Mouse (Mus musculus) adrenal gland, adult 2 months (tissue): Measurements from ENCODE around the gene Vmn2r2. TPM values are rescaled to one million over a fixed set of nuclear protein-coding genes. Genes with fewer than 3 reads are reported as not detected.

Experiments
- DNase-seq: peaks from one replicate; pipeline ENCODE4 v3.0.0; 2021
- long read RNA-seq: library from polyadenylated mRNA; stranded (forward); transcript quantifications from one replicate; pipeline ENCODE4 v2.0.0, GENCODE M21; 2021
- polyA plus RNA-seq: library from polyadenylated mRNA; depleted of rRNA; stranded (reverse); fragments of >200 nt; gene quantifications from 2 replicates; pipeline ENCODE4 v1.2.3, GENCODE M21; 2012; rRNA removed
- total RNA-seq, 2 experiments: library from RNA; stranded (reverse); gene quantifications; 2 replicates each; pipeline ENCODE4 v1.2.3; 2021

Vmn2r2 gene
- total RNA-seq (not detected), polyA plus RNA-seq (not detected in 2 replicates)
- long read RNA-seq: 0 reads

DNA sequence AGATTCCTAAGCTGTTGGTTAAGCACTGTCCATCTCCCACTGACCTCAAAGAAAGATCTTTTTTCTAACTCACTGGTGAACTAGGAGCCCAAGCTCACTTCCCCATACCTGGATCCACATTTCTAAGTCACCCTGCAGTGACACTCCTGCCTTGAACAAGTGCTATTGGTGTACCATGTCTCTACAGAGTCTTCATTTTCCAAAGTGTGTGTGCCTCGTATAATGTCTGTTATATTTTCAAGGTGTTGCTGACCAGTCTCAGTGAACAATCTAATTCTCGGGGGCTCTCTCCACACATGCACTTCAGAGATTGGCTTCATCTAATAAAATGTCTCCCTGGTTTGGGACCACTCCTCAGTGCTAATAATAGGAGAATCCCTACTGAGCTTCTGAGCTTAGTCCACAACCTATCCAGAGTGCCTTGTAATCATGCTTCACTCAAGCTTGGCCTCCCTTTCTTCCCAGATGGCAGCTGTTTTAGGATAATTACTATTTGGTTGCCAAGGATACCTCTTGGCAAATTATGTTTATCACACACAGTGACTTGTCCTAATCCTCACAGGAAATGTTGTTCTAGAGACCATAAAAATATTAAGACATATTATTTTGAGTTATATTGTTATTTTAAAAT is at the start of gene Vmn2r2:
Vmn2r2 (minus strand) TSS at position 51 of the 631 bp plus-strand sequence.
- DNase-seq: no peak

DNA sequence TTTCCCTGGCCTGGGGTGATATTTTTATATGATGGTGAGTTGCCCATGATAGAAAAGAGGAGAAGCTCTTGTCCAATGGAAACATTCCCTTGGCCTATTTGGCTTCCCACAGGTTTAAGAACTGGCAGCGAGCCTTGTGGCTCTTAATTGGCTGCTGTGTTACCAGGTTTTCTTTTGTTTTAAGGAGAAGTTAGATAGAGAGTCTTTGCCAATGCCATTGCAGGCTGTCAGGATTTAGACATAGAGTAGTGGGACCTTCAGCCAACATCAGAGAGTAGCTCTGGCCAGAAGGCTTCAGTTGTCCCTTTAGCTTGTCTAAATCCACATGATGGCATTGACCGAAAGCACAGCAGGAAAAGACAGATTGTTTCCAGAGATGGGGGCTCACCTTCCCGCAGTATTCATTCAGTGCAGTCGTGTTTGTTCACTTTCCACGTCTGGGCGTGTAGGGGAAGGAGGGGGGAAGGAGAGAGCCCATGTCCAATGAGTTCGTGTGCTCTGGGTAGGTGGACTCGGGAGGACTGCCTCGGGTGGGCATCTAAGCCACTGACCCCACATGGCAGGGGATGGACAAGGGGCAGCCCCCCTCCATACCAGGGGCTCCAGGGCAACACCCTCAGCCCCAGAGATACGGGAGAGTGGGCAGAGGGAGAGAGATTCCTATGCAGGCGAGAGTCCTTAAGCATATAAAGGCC is 28.2 kb downstream of the Vmn2r2 start:
- no peak for DNase-seq

DNA sequence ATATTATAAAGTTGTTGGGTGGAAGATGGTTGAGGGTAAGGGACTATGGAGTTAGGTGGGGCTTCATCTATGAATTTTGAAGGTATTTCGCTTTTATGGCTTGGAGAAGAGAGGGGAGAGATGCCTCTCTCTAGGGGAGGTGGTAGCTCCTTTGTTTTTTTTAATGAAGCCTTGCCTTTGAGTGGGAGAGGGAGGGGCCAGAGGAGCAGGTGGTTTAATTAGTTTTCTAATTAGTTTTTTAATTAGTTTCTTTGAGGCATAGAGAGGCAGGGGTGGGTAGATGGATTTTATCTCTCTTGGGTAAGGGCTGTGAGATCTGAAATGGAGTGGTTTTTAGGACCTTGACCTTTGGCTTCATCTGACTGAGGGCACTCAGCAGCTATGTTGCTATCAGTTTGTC is 29.0 kb downstream of the Vmn2r2 start:
- no peak for DNase-seq

GRCm38 (mm10) chr3:64081247-64081646 is 60.5 kb downstream of the Vmn2r2 start, which contains the start of gene Vmn2r1:
TSS of gene Vmn2r1 (plus strand) at chr3:64081547.
- DNase-seq: no peak

Other genes with a start within 250 kb of the Vmn2r2 start
- gene Plch1, start 242.5 kb downstream of the Vmn2r2 start, total RNA-seq: not detected
- gene Plch1, start 242.5 kb downstream of the Vmn2r2 start, polyA plus RNA-seq: not detected in 2 replicates
- 10 to 100 TPM in 1 of 2 experiments, 1 to 10 TPM in 1; 9.2 to 14.5 TPM for gene E130311K13Rik, start 212.5 kb downstream of the Vmn2r2 start, total RNA-seq
- 5.7 and 5.9 TPM in 2 replicates for gene E130311K13Rik, start 212.5 kb downstream of the Vmn2r2 start, polyA plus RNA-seq
- gene Slc33a1, start 177.2 kb downstream of the Vmn2r2 start, total RNA-seq: 10 to 100 TPM; 25.5 to 39.3 TPM
- gene Slc33a1, start 177.2 kb downstream of the Vmn2r2 start, polyA plus RNA-seq: 33.2 and 35.2 TPM in 2 replicates
- 10 to 100 TPM; 19.5 to 25.3 TPM for gene Gmps, start 165.8 kb downstream of the Vmn2r2 start, total RNA-seq
- gene Gmps, start 165.8 kb downstream of the Vmn2r2 start, polyA plus RNA-seq: 1.7 and 2.3 TPM in 2 replicates
- under 1 TPM; 0.09 to 0.21 TPM for gene Vmn2r1, start 60.4 kb downstream of the Vmn2r2 start, total RNA-seq
- 0.06 TPM in 2 replicates for gene Vmn2r1, start 60.4 kb downstream of the Vmn2r2 start, polyA plus RNA-seq
- not detected for gene Vmn2r3, start 147.8 kb upstream of the Vmn2r2 start, total RNA-seq
- gene Vmn2r3, start 147.8 kb upstream of the Vmn2r2 start, polyA plus RNA-seq: not detected in 2 replicates